Mouse (Mus musculus) heart, adult 18-20 months (tissue): ENCODE measurements around the gene Endod1. TPM values are rescaled to one million over a fixed set of nuclear protein-coding genes. Genes with fewer than 3 reads are reported as not detected.
"Not testable (repeated sequence)": the region's sequence is repeated elsewhere in the genome, so short reads cannot be mapped to it uniquely, and the experiment has no call there.

ENCODE experiments used
- DNase-seq, 2 experiments: peaks; one replicate each; pipeline ENCODE4 v3.0.0; 2021 to 2022; ENCODE audit warnings: mixed read lengths in 1 of 2
- total RNA-seq, 2 experiments: library from RNA; stranded (reverse); gene quantifications; 2 replicates each; pipeline ENCODE4 v1.2.3; 2021

Gene Endod1
- total RNA-seq, 2 experiments from 2014 or later: 7.1 to 8.7 TPM

DNA sequence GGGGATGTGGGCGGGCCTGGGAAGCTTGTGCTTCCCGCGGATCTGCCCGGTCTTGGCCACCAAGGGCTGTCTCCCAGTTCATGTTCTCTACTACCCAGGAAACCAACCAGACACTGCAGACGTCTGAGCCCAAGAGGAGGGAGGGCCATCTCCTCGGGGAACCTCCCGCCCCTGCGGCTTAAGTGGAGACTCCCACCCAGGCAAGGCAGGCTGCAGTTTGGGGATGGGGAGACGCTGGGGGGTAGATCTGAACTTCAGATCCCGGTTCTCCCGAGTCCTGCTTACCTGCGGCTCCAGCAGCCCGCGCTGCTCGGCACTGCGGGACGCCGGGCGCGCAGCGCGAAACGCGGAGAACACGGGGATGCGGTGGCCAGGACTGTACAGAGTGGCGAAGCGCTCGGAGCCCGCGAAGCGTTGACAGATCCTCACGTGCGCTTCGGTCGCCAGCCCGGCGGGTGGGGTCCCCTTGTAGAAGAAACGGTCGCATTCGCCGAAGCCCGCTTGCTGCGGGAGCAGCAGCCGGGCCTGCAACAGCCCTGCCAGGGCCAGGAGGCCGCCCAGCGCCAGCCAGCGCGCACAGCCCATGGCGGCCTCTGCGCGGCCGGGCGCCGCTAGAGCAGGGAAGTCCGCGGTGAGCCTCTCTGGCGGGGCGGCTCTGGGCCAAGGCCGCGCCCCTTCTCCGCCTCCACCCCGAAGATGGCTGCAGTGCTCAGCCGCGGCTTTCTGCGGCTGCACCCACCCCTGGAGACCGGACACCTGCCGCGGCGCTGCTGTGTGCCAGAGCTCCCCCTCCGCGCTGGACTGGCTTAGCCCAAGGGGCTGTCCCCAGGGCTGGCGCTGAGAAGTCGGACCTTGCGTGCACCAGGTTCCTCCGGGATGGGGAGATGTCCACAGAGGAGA is 671 bp downstream of the Endod1 start:
- peak; percentile 88 to 92 for DNase-seq

- DNase-seq: no peak
Observed at GRCm38 (mm10) chr9:14379769-14380385, 1.4 kb downstream of the Endod1 start.

DNA sequence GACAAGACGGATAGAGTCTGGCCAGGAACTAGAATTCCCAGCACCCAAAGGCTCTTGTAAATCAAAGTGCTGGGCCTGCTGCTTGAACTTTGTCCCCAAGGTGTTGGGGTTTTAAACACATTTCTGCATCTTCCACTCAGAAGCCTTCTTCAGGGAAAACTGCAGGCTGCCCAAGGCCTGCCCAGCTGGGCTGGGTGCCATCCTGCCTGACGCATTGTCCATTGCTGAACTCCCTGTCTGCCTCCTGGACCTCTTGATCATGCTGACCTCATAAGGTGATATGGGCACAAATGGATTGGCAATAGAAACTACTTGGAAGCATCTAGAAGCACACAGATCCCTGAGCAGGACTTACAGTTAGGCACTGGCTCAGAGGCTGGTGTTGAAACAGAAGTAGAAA is 3.2 kb downstream of the Endod1 start:
- no peak for DNase-seq

- DNase-seq: no peak
Observed at GRCm38 (mm10) chr9:14376149-14376548, 5.2 kb downstream of the Endod1 start.

DNA sequence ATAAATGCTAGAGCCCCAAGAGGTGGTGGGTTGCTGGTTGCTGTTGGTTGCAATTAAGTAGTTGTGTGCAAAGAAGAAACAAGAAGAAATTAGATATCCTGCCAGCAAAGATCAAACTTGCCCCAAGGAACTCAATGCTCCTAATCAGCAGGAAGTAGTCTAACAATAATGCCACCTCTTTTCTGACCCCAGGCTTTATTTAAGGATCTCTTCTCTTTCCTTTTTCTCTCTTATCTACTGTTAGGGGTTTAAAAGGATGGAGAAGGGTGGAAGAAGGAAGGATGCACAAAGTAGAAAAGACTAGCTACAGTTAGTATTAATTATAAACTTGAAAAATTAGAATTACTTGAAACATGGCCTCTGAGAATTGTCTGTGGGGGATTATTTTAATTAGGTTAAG is 8.9 kb downstream of the Endod1 start:
- no peak for DNase-seq

DNA sequence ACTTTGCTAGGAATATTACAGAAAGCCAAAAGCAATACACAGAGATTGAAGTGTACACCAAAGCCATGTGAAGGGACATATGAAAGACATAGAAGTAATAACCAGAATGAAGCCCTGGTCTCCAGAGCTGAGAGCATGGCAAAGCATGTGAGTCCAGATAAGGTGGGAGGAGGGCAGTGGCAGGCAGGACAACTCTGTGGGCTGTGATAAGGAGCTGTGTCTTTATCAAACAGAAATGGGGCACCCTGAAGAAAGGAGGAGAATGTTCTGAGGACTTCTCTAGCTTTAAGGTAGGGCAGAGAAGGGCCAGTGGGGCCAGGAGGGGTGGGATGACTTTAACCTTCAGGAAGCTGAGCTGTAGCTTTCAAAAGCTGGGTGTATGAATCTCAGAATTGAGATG is 12.0 kb downstream of the Endod1 start:
- no peak for DNase-seq

GRCm38 (mm10) chr9:14367850-14368249 is 13.5 kb downstream of the Endod1 start:
- DNase-seq: no peak

GRCm38 (mm10) chr9:14365481-14366125 is 15.7 kb downstream of the Endod1 start:
- peak; percentile 38 to 54 for DNase-seq

DNA sequence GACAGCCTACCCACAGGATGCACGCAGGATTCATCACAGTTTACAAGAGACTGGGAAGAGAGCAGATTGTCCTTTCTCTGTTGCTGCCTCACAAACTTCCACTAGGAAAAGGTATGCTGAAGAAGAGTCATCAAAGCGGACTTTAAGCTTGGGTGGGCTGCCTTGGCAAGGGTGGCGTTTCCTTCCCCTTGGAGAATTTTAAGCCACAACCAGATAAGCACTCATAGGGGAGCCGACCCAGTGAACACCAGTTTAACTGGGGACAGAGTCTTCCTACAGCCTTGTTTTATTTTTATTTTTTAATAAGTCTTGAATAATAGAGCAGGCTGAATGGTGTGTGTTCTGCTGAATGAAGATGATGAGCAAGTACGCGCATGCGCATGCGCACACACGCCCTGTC is 16.6 kb downstream of the Endod1 start:
- DNase-seq: no peak

GRCm38 (mm10) chr9:14363540-14363939 is 17.8 kb downstream of the Endod1 start:
- DNase-seq: no peak

DNA sequence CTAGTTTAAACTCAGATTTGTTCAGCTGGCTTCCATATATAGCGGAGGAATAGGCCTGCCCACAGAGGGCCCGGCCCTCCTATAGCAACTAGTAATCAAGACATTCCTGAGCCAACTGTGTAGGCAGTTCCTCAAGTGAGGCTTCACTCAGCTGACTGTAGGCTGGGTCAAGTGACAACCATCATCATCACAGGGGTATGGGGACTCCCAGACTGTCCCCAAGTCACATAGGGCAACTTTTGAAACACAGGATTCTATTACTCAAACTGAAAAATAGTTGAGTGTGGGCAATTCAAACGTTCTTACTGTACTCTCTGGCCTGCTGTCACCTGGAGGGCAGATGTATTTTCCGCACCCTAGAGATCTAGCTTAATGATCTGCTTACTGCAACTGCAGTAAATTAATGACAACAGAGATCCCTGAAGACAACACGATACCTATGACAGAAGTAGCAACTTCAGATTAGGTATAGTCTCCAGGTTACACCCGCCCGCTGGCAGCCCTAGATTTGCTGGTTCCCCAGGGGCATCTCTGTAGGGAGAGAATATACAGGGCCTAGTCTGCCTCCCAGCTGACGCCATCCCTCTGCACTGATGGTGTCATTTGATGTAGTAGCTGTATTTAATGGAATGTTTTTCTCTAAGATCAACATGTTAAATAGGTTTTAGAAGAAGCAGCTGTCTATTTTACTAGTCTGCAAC is 19.1 kb downstream of the Endod1 start:
- DNase-seq: no peak

DNA sequence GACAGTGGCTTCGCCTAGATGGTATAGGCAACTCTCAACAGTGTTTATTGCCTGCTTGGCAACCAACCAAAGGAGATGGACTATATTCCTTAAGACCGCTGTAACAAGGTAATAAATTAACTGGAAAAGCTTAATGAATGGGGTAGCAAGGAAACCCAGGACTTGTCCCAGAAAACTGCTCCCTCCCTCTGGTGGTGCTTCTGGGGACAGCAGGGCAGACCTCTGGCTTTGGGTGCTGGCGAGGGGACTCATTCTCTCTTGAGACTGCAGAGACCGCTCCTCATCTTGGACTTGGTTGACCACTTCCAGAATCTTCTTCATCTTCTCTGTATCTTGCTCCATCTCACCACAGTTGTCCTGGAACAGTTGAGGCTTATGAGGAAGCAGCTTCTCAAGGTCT is 24.3 kb downstream of the Endod1 start:
- no peak for DNase-seq

DNA sequence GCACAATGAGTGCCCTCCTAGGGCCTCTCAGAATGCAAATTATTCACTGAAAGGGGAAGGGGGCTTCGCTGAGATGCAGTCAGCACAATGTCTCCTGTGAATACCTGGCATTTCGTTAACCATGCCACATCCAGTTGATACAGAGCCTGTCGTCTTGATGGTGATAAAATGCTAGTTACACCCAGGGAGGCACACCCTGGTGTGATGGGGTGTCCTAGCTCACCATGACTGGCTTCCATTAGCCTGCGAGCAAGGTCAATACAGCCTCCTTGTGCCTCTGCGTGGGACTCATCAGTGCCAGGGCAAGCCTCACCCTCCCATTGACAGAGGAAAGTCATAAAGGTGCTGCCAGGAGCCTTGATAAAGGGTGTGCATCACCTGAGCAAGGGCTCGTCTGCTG is 26.5 kb downstream of the Endod1 start:
- DNase-seq: no peak

DNA sequence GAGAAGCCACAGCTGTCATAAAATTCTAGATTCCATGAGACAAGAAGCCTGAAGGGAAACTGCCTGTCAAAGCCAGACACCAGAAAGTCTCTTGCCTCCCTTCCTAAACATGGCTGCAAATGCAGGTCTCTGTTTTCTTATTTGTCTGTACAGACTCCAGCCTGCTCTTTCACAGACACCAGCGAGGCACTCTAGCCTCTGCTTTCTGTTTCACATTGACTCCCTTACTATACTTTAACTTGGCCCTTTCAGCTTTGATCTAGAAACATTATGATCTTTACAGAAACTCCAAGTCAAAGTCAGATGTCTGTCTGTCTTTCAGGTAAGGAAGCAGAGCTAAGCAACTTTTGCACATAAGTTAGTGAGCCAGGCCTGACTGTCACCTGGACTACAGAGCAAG is 29.0 kb downstream of the Endod1 start:
- DNase-seq: no peak

DNA sequence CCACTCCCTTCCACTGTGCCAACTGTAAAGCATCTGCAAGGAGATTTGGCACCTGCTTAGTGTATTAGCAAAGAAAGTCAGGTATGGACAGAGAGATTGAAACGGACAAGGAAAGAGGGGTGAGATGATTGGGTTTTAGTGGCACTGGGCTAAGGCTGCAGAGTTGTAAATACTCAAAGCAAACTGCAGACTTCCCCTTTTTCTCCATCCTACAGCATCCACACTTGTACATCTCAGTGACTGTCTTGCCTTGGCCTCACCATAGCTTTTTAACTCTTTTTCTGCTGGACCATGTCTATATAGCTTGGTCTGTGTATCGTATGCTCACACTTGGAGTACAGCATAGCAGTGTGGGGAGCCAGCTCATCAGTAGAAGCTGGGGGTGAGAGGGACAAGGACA is 30.5 kb downstream of the Endod1 start:
- DNase-seq: no peak

- DNase-seq: no peak
Observed at GRCm38 (mm10) chr9:14349380-14349779, 31.9 kb downstream of the Endod1 start.

DNA sequence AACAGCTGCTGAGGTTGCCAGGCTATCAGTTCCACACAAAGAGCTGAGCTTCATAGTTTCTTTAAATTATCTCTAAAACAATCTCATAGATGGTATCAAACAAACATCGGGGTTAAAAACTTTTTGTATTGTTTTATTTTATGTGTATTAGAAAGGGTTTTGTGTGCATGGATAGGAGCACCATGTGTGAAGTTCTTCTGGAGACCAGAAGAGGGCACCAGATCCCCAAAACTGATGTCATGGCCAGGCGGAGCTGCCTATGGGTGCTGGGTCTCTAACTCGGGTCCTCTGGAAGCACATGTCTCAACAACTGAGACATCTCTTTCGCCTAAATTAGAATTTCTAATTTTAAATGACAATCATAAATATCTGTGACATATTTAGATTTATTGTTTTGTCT is 32.9 kb downstream of the Endod1 start:
- DNase-seq: peak; percentile 16 to 45

- DNase-seq: not testable (repeated sequence)
Observed at GRCm38 (mm10) chr9:14345866-14346265, 35.4 kb downstream of the Endod1 start.

DNA sequence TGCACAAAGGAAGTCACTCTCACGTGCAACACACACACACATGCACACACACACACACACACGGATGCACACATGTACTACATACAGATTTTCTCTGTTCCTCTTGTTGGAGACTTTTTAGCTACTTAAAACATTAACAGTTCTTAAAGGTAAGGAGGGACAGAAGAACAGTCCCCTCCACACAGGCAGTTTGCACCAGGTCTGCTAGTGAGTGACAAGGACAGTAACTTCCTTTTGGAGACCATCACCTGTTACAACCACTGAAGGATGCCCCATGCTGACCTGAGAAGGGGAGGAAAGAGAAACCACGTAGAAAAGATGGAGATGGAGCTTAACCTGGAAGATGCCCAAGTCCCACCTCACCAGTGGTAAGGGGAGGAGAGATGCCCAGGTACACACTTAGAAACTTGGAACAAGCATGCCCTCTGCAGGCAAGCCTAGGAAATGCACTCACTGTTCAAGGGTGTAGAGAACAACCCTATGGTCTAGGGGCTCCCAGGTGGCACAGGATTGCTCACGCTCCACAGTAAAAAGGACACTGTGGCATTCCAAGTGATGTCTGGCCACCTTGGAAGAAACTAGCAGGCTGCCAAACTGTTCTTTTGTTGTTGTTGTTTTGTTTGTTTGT is 39.2 kb downstream of the Endod1 start:
- peak; percentile 58 to 84 for DNase-seq

- DNase-seq: no peak
Observed at GRCm38 (mm10) chr9:14338701-14339100, 42.6 kb downstream of the Endod1 start.

DNA sequence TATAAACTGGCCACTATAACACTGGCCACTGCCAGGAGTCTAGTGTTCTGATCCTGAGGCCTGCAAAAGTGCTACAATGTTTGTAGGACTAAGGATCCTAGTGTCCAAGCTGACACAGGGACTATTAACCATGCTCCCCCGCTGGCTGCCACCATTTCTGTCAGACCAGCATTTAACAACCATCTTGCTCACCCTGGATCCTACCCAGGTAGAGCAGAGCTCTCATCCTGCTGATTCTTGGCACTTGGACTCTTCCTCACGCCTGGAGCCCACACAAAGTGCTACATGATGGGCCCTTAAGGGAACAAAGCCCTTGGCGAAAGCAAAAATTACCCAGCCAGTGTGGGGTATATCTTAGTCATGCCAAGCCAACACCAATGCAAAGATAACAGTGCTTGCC is 44.4 kb downstream of the Endod1 start:
- DNase-seq: no peak

- no peak for DNase-seq
Observed at GRCm38 (mm10) chr9:14335829-14336228, 45.5 kb downstream of the Endod1 start.
